Mouse (Mus musculus) kidney, postnatal 4 days (tissue): ENCODE data around the gene Ccnf.

Source experiments
- DNase-seq, 2 experiments: peaks; one replicate each; pipeline ENCODE4 v3.0.0; 2021; ENCODE audit warnings: mixed read lengths in 2 of 2

Gene Ccnf

DNA sequence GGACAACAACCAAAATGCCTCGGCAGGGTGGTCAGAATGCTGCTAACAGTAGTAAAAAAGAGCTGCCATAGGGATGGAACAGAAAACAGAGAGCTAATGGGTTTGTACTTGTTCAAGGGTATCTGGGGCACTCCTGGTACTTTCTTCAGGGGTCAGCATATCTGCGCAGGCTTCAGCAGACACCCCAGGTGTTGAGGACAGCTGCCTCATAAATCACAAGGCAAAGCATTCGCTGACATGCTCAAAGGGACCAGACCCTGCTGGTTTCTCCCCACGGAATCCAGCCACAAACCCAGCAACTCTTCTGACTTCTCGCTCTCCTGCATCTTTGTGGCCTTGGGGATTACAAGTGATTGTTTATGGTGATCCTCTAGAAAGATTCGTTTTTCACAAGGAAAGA is 28.6 kb downstream of the Ccnf start:
- no peak for DNase-seq

DNA sequence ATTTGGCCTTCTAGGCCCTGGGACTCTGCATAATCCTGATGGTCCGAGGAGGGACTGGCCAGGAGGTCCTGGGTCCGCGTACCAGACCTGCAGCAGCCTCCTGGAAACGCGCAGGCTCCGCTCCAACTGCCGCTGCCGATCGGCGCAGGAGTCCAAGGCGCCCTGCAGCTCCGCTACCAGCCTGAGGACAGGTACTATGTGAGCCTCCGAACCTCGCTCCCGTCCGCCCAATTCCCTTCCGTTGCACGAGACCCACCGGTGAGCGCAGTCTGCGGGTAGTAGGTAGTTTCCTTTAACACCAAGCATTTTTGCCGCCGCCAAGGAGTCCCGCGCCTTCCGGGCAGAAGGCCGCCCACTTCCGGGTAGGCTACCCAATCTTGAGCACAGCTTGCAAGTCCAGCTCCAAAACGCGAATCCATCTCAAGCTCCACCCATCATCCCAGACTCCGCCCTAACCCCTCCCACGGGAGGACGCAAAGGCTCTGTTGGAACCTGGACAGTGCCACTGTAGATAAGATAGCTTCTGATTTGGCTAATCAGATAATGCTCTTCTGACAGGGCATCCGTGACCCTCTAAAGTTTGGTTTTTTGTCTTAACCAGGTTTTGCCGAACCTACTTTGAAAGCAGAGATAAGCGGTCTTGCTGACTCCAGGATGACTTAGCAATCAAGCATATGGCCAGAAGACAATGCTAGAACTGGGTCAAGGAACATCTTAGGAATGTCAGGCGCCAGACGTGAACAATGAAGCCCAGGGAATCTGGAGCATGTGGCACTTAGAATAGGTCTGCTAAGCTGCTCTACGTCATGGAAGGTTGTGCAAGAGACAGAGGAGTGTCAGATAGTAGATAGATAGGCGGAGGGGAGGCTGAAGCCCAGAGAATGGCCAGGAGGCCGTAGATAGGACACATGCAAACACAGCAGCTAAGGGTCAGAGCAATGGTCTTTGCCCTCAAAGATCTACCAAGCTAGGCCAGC is 30.6 kb downstream of the Ccnf start, which contains the start of gene Tedc2:
Gene Tedc2 (minus strand): TSS at position 417 of the 977 bp plus-strand sequence.
- DNase-seq: peak; percentile 95

DNA sequence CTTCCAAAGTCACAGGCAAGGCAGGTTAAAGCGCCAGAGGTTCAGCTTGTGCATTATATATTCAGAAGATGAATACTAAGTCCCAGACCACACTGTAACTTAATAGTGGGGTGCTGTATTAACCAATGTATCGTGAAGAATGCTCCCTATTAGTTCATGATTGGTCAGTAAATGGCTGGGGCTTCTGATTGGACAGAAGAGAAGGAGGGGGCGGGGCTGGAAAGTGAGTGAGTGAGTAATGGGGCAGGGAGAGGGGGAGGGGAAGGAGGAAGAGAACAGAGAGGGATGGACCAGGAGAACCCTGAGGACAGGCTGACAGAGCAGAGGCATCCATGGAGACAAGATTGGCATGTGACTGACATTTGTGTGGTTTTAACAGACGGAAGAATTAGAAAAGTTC is 34.4 kb downstream of the Ccnf start:
- DNase-seq: peak; percentile 37 to 54

DNA sequence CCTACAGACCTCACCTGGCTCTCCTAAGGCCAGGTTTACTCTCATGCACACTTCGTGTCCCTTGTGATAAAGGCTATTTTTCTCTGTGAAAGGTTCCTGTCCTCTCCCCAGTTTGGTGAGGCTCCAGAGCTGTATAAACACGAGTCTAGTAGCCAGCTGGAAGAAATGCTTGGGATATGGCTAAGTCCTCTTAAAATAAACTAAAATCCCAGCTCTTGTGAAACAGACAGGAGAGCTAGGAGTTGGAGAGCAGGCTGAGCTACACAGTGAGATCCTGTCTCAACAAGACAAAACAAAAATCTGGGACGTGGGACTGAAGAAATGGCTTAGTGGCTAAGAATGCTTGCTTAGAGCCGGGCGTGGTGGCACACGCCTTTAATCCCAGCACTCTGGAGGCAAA is 38.1 kb downstream of the Ccnf start:
- DNase-seq: no peak

DNA sequence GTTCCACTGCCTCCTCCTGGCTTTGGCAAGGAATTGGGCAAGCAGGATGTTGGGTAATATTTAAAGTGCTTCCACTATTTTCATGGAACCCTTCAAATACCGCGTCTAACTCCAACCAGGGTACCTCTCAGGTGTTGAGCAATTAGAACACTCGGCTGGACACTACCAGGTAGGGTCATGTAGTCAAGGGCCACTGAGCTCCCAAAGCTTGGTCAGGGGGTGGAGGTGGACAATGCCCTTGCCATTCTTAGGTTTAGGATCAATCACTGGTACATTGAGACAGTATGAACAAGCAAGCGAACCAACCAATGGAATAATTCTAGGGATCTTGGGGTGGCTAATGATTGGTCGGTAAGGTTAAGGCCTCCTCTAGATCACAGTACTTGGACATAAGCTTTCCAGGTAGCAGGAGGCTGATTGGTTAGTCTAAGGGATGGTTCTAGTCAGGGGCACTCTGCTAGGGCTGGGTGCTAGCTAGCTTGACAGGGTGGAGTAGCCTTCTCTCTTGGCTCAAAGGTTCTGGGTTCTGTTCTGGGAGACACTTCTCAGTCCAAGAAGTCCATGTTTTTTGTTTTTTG is 38.8 kb downstream of the Ccnf start:
- DNase-seq: no peak

DNA sequence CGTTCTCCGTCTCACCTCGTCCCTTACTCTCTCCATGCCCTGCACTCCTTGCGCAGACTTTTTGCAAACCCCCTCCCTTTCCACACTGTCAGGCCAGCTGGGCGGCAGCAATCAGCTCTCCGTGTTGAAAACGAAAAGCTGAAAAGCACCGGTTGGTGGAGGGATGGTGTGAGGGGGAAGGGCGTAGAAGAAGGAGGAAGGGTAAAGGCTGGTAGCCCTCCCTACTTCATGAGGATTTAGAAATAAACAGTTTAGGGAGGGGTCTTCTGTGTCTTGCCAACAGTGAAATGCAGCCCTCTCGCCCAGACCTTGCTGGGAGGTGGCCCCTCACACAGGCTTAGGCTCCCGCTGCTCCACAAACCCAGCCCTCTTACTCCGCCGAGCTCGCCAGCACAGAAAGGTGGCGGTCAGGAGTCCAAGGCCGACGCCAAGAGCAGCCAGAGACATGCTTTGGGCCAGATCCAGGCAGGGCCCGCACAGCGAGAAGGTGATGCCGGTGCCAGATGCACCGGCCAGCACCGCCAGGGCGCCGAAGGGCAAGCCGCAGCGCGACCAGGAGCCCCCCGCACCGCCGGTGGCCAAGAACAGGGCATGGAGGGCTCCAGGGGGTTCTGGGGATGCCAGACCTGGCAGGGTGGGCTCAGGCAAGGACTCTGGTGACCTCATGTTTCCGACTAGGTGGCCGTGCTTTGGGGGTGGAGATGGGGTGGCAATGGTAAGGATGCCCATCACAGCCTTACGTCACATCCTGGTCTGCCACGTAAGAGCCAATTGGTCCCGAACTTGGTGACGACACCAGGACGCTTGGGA is 39.4 kb downstream of the Ccnf start:
- DNase-seq: peak; percentile 61 to 72

DNA sequence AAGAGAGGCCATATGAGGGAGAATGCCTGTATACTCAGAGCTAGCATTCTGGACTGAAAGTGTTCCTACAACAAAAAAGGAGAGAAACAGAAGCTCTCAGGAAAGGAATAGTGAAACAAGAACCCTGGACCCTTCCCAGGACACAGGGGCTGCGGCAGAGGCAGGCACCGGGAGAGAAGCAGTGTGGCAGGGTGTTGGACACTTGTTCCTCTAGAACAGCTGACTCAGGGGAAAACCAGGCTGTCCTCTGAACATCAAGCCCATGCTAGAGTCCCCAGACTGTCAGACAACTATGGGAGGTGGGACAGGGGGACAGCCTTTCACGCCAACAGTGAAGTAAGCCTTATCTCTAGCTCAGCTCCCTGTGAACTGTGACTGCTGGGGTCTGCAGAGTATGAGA is 40.7 kb downstream of the Ccnf start:
- no peak for DNase-seq

DNA sequence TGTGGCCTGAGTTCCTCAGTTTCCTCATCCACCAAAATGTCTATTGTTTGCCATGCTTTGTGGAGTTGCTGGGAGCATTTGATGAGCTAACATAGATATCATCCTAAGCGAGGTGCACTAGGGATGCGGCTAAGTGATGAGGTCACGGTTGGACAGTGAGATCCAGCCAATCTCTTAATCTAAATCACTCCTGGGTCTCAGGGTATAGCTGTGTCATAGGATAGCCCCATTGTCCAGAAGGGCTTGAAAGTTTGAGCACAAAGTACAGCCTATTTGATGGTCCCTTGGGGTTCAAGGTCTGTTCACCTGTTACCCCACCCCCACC is 41.4 kb downstream of the Ccnf start:
- no peak for DNase-seq

DNA sequence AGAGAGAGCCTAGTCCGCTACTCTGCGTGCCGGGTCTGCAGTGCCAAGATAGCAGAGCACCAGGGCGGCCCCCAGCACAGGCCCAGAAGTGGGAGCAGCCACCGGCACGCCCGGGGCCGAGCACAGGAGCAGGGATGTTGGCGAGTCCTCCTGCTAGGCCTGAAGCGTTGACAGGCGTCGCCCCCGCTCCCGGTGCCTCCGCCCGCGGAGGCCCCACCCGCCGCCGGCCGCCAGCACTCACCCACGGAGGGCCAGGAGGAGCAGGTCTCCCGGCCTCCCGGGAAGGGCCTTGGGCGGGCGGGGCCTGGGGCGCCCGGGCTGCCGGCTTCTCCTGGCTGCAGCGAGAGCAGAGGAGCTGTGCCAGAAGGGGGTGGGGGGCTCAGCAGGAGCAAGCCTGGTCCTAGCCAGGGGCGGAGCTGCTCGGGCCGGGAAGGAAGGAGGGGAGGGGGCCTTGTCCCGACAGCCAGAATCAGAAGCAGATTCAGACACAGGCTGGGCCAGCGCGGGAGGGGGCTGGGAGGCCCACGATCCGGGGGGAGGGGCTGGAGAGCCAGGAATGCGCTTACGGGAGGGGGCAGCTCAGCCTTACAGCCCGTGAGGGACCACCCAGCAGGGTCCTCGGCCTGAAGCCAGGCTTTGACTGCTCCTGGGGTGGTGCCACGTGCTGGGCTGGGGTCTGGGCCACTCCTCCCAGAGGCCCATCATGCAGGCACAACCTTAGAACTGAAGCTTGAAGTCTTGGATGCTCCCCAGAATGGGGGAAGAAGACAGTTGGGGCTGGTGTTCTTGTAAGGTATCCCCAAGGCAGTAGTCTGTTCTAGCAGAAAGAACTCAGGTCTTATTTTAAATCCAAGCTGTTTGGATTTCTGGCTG is 42.0 kb downstream of the Ccnf start, which contains the start of gene Ntn3:
Gene Ntn3 (minus strand): TSS at position 489 of the 873 bp plus-strand sequence.
- peak; percentile 73 to 83 for DNase-seq

DNA sequence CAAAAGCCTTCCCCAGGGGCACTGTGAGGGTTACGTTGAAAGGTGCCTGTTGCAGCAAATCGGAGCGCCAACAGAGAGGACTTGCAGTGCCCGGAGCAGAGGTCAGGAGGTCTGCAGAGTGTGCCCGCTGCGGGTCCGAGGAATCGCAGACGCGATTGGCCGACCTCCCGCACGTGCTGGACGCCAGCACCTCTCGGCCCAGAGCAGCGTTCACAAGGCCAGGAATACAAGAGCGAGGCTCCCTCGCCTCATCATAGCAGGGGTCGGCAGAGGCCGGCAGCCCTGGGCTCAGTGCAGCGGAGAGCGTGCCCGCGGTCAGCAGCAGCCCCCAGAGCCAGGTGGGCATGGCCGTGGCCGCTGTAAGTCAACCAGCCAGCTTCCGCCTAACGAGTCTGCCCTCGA is 42.6 kb downstream of the Ccnf start:
- peak; percentile 56 to 69 for DNase-seq

DNA sequence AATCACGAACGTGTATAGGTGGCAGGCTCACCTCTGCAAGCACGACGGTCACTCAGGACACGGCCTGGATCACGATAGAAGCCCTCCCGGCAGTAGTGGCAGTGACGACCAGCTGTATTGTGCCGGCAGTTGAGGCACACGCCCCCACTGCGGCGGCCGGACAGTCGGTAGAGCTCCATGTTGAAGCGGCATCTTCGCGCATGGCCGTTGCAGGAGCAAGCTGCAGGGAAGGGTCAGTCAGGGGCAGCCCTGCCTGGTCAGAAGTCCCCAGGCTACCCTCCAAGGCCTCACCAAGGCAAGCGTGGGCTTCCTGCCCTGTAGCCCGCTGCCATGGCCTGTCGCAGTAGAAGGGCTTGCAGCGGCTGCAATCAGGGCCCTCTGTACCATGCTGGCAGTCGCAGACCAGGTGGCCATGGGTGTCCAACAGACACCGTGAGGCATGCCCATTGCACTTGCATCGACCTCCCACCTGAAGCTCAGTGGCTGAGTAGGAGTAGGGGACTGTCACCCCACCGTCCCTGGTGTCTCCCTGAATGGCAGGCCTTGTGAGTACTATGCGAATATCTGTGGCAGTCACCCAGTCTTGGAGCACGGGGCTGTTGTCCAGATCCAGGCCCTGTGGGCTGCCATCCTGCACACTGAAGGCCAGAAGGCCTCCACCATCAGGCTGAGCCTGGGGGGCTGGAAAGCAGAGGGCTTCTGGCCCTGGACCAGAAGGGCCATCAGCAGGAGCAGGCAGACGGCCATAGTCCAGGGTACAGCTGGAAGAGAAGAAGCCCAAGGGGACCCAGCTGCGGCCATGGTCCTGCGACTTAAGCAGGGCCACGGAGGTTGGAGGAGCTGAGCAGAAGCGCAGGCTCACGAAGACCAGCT is 43.3 kb downstream of the Ccnf start:
- DNase-seq: no peak

DNA sequence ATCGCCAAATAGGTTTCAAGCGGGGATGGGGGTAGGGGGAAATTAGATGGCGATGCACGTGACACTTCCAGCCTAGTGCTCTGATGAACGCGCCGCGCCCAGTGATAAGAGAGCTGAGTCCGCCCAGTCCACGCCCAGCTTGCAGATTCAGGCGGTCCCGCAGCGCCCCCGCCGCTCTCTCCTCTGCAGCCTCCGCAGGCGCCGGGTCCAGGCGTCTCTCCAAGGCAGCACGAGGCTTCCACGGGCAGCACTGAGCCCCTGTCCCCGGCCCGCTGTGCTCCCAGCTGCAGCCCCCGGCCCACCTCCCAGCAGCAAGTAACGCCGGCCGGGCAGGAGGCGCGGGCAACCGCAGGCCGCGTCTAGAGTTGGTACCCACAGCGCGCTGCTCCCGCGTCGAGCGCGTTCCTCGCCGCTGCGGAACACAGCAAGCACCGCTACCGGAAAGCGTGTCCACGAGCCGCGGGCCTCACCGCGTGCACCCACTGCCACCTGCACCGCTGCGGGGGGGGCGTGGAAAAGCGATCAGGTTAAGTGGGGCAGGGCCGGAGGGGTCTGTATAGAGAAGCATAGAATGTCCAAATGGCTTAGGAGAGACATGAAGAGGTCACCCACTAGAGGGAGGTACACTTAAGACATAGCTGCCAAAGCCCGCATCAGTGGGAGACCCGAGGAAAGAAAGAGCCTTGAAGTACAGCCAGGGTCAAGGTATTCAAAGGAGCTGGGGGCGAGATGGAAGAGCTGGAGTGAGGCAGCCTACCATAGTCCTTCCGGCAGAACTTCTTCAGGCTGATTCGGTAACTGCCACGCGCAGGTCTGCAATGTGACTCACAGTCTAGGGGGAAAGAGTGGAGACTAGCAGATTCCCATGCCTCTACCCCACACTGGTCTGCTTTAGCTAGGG is 44.6 kb downstream of the Ccnf start:
- DNase-seq: peak; percentile 73 to 81

DNA sequence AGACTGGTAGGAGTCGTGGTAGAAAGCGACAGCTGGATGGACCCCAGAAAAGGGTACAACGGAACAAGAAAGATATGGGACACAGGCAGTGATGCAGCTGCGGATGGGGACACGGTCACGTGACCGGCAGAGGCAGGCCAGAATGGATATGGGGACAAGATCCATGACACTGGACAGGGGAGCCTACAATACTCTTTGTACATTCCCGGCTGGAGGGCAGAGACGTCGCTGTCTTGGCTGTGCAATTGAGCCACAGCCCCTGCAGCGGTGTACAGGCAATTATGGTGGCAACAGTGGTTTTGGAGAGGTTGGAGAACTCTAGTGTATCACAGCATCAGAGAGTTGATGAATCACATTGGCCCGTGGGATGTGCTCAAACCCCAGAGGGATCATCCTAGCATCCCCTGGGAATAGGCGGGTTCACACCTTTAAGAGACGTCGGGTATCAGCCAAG is 45.3 kb downstream of the Ccnf start:
- DNase-seq: peak; percentile 68 to 79

DNA sequence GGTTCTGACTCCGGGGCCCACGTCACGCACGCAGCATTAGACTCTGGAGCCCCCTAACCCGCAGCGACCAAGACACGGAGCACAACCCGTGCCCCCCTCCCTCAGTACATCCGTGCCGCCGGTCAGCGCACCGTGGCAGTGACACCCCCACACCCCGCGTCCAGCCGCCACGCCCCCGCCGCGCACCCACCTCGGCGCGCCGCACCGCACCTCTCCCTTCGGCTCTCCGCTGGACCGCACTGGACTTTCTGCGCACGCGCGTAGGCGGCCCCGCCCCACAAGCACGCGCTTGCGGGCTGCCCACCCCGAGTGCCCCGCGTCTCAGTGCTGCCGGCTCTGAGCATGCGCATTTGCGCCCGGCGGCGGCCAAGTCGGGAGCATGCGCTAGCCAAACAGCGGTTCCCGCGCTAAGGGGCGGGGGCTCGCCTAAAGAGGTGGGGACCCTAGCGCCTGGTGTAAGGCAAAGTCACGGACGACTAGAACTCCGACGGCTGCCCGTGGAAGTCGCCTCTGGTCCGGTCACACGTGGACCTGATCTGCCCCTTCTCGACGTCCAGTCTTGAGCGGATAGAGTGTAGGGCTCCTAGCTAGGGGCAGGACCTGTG is 45.9 kb downstream of the Ccnf start, which contains the start of gene Tbc1d24:
Gene Tbc1d24 (minus strand): TSS at position 279 of the 605 bp plus-strand sequence.
- peak; percentile 95 to 96 for DNase-seq

DNA sequence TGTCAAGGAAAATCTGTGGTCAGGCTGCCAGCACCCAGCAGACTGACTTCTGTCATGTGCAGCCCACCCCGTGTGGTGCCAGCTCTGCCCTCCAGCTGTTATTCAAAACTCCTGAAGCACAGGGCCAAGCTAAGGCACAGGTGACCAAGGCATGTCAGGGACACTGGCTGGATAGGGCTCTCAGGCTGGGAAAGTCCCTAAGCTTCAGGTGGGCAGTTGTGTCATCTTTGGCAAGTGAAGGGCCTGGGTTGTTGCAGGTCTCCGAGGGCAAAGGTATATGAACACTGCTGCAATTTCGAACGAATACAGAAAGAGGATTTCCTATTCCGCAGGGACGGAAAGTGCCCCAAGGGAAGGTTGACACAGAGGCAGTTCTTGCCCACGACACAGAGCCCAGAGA is 46.4 kb downstream of the Ccnf start:
- DNase-seq: peak; percentile 10 to 22

DNA sequence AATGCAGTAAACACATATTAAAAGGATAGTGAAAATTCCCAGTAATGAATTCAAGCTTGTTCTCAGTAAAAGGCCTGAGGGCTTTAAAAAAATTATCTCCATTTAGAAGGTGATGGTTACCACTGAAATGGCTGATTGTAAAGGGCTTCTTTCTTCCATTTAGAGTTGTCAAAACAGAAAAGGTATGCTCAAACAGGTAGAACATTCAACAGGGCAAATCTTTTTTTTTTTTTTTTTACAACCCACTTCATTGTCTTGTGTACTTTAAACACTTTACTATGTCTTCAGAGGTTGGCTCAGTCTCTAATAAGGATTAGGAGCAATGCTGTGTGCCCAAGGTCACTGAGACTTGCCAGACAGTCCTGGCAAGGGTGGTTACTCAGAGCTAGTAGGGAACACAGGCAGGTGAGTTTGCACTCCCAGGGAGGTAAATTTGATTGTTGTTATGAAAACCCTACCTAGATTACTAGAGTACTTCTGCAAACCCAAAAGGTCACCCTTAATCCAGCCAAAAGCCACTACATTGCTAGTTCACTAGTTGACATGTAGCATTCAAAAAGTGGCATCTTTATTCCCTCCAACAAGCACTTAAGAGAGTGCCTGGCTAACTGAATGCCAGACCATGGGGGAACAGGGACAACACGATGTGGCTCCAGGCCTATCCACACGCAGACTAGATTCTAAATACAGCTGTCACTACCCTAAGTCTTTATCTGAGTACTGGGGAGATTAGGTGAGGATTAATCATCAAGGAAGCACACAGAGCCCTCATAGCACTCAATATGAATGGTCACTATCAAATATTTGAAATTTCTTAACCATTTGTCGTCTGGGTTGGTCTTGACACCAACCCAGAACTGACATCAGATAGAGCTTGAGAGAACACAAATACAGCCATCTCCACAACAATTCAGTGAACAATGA is 47.4 kb downstream of the Ccnf start:
- no peak for DNase-seq

DNA sequence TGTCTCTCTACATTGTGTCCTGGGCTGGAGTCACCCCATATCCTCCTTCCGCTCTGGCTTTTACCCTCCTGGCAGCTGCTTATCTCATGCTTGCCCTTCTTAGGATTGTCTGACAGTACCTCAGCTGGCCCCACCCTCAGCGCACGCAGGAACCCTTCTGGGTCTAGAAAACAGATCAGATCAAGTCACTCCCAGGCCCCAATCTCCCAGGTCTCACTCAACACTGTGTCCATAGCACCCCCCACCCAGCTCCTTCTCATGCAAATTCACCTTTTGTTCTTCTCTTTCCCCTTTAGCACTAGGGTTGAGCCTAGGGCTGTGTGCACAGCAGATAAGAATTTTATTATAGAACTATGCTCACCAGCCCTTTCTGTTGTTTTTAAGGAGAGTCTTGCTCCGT is 48.2 kb downstream of the Ccnf start:
- DNase-seq: no peak

DNA sequence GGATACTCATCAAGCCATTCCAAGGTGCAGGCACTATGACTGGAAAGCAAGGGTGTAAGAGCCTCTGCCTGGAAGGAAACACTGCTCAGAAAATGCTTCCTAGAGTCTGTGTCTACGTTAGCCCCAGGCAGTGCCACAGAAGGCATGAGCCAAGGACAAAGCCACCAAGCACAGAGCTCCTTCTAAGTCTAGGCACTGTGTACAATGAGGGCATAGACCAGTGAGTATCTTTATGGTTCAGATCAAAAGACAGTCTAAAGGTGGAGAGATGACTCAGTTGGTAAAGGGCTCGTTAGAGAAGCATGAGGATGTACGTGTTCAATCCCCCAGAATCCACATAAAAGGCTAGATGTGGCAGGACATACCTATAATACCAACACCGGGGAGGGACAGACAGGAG is 50.2 kb downstream of the Ccnf start:
- no peak for DNase-seq
